Mouse (Mus musculus) C2C12 (cell line): Measurements from ENCODE around the gene Slc48a1.

ENCODE experiments used
- CTCF ChIP-seq: IDR thresholded peaks from one replicate; pipeline ENCODE4 v1.5.1; 2011; ENCODE audit not compliant: control insufficient read depth, insufficient read depth, insufficient read length
- MAX ChIP-seq: IDR thresholded peaks from one replicate; pipeline ENCODE4 v1.6.1; 2011; ENCODE audit warnings: mild to moderate bottlenecking, control low read depth
- USF1 ChIP-seq: IDR thresholded peaks from one replicate; pipeline ENCODE4 v1.6.1; 2011; ENCODE audit warnings: low read depth, mild to moderate bottlenecking, control low read depth, moderate library complexity

GRCm38 (mm10) chr15:97752491-97752890 lies 25.8 kb upstream of the Slc48a1 start:
- no peak for TF ChIP-seq CTCF
- TF ChIP-seq USF1 = no peak
- no peak for TF ChIP-seq MAX
